Mouse (Mus musculus): ENCODE data around the gene Tbc1d17. TPM values are rescaled to one million over a fixed set of nuclear protein-coding genes. Genes with fewer than 3 reads are reported as not detected.

Gene Tbc1d17
- total RNA-seq, 2 experiments from 2014 or later = 14.8 to 17.6 TPM

DNA sequence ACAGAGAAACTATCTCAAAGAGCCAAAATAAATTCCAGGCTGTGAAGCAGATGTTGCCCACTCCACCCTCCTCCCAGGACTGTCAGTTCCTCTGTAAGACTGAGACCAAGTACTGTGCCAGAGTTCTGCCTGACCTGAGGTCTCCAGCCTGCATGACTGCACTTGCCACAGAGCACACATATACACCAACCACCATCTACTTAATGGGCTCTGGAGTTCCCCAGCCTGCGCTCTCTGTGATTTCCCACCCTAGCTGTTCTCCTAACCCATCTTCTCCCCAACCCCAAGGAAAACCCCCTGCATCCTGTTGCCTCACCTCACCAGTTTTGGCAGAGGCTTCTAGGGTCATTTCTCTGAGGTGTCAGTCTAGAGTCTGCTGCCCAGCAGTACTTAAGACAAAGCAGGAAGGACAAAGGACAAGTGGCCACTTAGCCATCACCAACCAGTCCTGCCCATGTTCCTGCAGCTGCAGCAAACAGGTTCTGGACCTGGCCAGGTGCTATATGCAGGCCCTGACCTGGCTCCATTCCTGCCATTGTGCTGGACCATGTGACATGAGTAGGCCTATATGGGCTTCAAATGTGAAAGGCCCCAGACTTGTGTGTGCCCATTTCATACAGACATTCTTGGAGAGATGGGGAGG lies 13.4 kb downstream of the Tbc1d17 start:
- ATAC-seq (ENCODE audit: poor library complexity, severe bottlenecking) = no peak

DNA sequence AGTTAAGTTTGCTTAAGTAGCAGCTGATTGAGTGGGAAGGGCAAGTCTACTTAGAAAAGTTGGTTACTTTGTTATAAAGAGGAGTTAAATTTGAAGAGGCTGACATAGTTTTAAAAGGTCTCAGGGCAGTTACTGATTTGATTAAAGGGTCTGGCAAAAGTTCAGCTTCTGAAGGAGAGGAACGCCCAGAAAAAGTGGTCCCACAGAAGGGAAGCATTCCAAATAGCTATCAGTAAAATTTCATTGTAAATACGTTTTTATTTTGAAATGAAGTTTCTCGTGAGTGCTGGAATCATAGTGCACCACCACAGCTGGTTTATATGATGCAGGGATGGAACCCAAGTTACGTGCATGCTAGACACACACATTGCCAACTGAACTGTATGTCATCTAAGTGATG lies 16.1 kb downstream of the Tbc1d17 start:
- no peak for ATAC-seq (ENCODE audit: poor library complexity, severe bottlenecking)

GRCm38 (mm10) chr7:44828706-44829105 lies 20.2 kb downstream of the Tbc1d17 start:
- ATAC-seq (ENCODE audit: poor library complexity, severe bottlenecking) = no peak

- ATAC-seq (ENCODE audit: poor library complexity, severe bottlenecking) = peak; percentile 44
Observed at GRCm38 (mm10) chr7:44826771-44827170, 22.1 kb downstream of the Tbc1d17 start.

- ATAC-seq (ENCODE audit: poor library complexity, severe bottlenecking) = peak; percentile 85
Observed at GRCm38 (mm10) chr7:44824872-44825271, 24.0 kb downstream of the Tbc1d17 start.

- no peak for ATAC-seq (ENCODE audit: poor library complexity, severe bottlenecking)
Observed at GRCm38 (mm10) chr7:44823409-44823808, 25.5 kb downstream of the Tbc1d17 start.

- ATAC-seq (ENCODE audit: poor library complexity, severe bottlenecking) = no peak
Observed at GRCm38 (mm10) chr7:44821666-44822448, 27.0 kb downstream of the Tbc1d17 start.

DNA sequence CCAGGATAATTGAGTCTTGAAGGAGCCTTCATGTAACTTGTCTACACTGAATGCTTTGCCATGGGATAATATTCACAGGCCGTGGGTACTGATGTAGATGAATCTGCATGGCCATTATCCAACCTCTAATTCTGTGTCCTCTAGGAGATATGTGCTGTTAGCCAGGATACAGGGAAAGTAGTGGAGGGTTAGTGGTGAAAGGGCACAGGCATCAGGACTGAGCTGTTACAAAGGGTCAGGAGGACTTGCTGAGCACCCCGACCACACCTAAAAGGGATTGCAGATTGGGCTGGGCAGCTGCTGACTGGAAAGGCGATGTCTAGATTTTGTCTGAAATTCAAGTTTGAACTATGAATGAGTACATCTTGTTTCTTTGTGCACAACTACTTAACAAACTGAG lies 28.4 kb downstream of the Tbc1d17 start:
- no peak for ATAC-seq (ENCODE audit: poor library complexity, severe bottlenecking)

DNA sequence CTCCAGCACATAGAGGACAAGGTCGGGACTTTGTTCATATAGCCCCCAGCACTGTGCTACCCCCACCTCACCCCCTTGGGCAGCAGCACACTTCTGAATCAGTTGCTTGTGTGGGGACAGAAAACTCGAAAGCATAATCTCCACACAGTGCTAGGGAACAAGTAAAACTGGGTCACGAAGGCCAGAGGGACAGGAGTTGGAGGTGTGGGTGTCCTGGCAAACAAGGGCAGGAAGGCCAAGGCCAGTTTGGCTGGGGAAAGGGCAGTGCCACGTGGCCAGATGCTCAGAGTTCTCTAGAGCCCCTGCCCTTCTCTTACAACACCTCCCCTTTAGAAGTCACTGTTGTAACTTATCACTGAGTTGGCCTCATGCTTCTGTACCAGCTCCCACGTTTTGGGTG lies 29.0 kb downstream of the Tbc1d17 start:
- ATAC-seq (ENCODE audit: poor library complexity, severe bottlenecking) = no peak

DNA sequence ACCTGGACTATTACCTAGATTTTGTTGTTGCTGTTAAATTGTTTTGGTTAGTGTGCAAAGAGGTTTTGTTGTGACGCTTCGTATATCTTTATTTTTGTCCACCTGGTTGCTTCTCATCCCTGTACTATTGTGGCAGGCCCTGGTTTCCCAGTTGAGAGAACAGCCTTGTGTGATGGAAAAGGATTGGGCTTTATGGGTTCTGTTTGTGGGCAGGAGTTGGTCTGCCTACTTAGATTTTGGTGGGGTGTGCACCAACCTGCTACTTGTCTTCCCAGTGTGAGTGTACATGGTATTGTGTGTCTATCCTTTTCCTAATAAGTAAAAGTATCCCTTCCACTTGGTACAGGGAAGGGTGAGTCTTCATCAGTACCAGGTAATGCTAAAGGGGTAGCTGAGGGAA lies 29.5 kb downstream of the Tbc1d17 start:
- no peak for ATAC-seq (ENCODE audit: poor library complexity, severe bottlenecking)

DNA sequence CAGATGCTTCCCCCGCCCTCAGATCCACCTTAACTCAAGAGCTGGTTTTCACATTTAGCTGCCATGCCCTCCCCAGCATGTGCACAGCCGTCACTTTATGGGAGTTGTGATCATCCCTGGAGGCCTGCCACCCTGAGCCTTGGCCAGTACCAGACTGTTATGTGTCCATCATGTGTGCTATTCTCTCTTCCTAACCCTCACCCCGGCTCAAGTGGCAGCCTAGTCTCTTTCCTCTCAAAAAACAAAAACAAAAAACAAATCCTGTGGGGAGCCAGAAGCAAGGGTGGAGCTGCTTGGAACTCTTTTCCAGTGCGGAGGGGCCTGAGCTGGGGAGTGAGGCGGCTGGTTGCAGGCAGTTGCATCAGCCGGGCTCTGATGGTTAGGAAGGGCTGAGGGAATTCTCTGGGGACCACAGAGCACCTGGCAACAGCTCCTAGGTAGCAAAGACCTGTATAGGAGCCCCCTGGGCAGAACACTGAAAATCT lies 30.1 kb downstream of the Tbc1d17 start:
- no peak for ATAC-seq (ENCODE audit: poor library complexity, severe bottlenecking)

GRCm38 (mm10) chr7:44818164-44818563 lies 30.7 kb downstream of the Tbc1d17 start:
- no peak for ATAC-seq (ENCODE audit: poor library complexity, severe bottlenecking)

GRCm38 (mm10) chr7:44817441-44817840 lies 31.4 kb downstream of the Tbc1d17 start:
- no peak for ATAC-seq (ENCODE audit: poor library complexity, severe bottlenecking)

DNA sequence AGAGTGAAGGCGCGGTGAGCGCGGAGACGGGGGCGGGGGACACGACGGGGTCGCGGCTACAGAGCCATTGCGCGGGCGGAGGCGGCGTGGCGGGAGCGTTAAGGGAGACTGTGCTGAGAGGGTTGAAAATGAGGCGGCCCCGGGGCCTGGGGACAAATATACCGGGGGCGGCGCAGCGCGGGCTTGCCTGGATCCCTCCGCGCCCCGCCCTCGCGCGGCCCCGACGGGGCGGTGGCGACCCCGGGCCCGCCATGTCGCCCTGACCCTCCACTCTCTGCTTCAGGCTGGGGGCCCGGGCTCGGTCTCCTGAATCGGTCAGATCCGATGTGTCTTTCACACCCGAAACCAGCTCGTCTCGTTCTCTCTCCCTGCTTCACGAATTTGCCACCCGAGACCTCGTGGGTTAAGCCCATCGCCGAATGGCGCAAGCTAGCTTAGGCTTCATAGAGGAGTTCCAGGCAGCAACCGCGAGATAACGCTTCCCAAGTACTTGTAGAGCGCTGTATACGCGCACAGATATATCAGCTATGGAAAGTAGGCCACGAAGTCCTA lies 32.3 kb downstream of the Tbc1d17 start, which contains the start of gene Atf5:
Gene Atf5, minus strand, starts transcription at position 189 of the 552 bp plus-strand sequence.
- no peak for ATAC-seq (ENCODE audit: poor library complexity, severe bottlenecking)

DNA sequence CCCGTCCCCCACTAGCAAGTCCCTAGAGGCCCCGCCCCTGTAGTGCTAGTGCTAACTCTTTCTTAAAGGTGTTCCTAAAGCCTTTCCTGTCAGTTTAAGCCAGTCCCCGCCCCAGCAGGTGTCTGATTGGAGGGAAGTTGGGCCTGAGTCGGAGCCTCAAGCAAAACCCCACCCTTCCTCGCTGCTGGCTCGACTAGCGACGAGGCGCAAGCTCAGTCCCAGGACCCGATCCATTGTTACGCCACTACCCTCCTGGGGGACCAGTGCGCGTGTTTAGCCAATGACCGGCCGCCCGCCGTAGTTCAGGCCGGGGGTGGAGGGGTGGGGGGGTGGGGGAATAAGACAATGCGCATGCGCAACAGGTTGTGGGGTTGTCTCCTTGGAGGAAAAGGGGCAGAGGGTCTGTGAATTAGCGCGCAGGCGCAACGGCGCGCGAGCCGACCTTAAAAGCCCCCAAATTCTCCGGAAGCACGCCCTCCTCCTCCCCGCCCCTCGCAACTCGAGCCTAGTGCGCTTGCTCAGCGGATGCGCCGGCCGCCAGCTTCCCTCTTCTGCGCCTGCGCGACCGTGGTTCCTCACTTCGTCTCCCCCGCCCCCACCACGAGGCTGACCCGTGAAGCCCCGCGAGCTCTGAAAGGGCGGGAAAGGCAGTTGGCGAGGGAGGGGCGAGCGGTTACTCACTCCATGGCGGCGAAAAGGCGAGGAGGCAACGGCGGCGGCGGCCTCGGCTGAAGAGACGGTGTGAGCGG lies 33.0 kb downstream of the Tbc1d17 start, which contains the start of the genes Nup62 and Il4i1:
Gene Nup62, plus strand, starts transcription at position 368 of the 749 bp plus-strand sequence.
Gene Il4i1, plus strand, starts transcription at position 667 of the 749 bp plus-strand sequence.
- peak; percentile 92 for ATAC-seq (ENCODE audit: poor library complexity, severe bottlenecking)

DNA sequence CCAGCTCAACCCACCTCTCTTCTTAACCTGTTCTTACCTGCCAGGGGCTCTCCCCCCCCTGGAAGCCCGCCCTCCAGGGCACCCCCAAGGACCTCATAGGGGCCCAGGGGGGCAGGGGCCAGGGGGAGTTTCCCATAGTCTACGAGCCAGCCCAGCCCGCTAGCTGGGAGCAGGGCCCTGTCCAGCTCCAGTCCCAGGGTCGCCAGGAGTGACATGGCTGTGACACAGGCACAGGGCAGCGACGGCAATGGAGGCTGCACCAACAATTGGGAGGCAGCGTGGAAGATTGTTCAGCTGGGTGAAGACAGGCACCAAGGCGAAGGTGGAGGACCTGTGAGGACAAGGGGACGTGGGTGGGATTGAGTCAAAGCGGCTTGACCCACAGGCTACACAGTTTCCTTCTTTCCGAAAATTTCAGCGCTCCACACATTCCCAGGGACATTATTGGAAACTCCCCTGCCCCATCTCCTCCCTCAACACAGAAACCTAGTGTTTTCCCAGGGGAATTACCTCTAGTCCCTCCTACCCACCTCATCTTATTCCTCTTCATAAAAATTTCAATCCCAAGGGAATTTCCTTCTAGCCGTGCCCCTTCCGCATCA lies 33.8 kb downstream of the Tbc1d17 start:
- ATAC-seq (ENCODE audit: poor library complexity, severe bottlenecking) = no peak

DNA sequence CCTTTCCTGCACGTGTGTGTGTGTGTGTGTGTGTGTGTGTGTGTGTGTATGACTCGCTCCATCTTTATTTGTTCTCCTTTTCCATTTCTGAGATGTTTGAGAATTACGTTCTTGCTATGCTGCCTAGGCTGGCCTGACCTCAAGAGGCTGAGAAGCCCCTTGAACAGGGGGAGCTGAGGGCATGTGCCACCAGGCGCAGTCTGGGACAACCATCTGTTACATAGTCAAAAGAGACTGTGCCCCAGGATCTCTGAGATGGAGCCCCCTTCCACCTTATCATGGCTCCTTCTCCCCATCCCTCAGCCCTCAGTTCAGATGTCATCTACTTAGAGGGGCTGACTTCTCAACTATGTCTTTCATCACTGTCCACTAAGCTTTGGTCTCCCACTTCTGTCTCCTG lies 34.5 kb downstream of the Tbc1d17 start:
- ATAC-seq (ENCODE audit: poor library complexity, severe bottlenecking) = no peak

- no peak for ATAC-seq (ENCODE audit: poor library complexity, severe bottlenecking)
Observed at GRCm38 (mm10) chr7:44813985-44814384, 34.9 kb downstream of the Tbc1d17 start.

- no peak for ATAC-seq (ENCODE audit: poor library complexity, severe bottlenecking)
Observed at GRCm38 (mm10) chr7:44812651-44813325, 36.1 kb downstream of the Tbc1d17 start.

All from megakaryocyte, adult 5-6 weeks (primary cell).